Mouse (Mus musculus): ENCODE results near the gene Sec22a. TPM values are rescaled to one million over a fixed set of nuclear protein-coding genes. Genes with fewer than 3 reads are reported as not detected.

Sec22a gene
- 12.5 and 12.6 TPM in 2 replicates for polyA plus RNA-seq (2015; fragmentation: Nextera tagmentation; extraction: Ambion mirVana)

DNA sequence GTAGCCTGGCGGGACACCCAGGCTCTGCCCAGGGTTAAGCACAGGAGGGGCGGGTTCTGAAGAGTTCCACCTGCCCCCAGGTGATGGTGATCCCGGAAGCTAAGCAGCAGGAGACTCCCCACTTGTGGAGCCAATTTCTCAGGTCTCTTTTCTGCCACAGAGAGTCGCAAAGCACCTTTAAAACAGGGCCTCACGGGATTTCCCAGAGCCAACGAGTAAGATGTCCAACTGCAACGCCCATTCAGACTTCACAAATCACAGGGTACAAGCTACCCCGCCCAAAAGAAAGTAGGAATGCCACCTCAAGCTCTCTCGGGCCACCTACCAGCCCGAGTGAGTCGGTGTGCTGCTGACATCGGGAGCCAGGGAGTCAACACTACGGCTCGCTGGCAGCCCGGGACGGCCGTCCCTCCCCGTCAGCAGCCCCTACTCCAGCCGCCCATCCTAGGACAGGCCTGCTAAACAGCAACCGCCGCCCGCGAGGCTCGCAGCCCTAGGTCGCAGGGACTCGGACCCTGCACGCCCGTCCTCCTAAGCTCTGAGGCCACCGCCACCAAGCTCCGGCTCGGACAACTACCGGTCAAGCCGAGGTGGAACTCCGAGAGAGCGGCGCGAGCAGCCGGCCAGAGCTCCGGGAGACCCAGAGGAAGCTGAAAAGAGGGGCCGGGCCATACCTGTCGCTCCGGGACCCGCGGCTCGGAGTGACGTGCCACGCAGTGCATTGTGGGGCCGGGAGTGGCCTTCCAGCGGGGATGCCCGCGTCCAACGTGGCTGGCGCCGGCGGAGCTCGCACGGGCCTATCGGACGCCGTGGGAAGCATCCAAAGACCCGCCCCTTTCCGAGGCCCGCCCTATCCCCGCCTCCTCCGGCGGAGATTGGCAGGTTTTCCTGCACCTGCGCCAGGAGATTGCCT, at the start of gene Sec22a:
Sec22a (minus strand) TSS at position 769 of the 913 bp plus-strand sequence.
- H3K9me3 ChIP-seq (ENCODE audit: low read length), result no peaks in the 10 kb centered on the region
- peak within 1 kb of the TSS; percentile 83 for H3K4me2 ChIP-seq (ENCODE audit: low read depth, low read length)
- ATAC-seq, result peak; percentile 99
- peak within 1 kb of the TSS; percentile 78 for H3K27ac ChIP-seq (ENCODE audit: low read depth)
- under 1% methylated on average over 67 of the region's 67 CpGs for WGBS (ENCODE audit: insufficient replicate concordance)
- peaks cover 8% of the 10 kb centered on the region for H3K4me1 ChIP-seq (ENCODE audit: insufficient read depth)
- peak within 1 kb of the TSS; percentile 79 for H3K4me3 ChIP-seq (ENCODE audit: low read depth, low read length)
- TF ChIP-seq EP300 (IDR thresholded peaks at IDR 0.05; ENCODE audit: low read depth) (no peak), CTCF (IDR thresholded peaks at IDR 0.05; ENCODE audit: low read depth) (no peak)
- no peaks in the 10 kb centered on the region for H3K36me3 ChIP-seq (replicated peaks; ENCODE audit: insufficient read depth, low read length)
- peak within 1 kb of the TSS; percentile 77 for H3K9ac ChIP-seq (replicated peaks)
- no peaks in the 10 kb centered on the region for H3K27me3 ChIP-seq (ENCODE audit: insufficient read depth, low read length)
- DNase-seq, result peak; percentile 95

DNA sequence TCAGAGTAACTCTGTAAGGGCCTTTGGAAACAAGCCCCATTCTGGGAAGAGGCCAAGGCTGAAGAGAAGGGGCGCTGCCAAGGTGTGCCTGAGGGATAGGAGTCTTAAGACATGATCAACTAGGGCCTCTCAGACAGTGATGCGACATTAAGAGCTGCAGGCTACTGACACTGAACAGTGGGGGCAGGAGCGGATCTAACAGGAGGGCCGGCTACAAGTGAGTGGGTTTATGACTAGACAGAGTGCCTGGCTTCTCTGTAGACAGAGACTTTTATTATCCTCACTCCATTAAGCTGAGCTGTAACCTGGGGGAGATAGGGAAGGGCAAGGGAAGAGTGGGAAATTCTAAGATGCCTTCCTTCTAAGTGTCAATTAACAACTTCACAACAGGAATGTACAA, 43.0 kb upstream of the Sec22a start:
- no peak for TF ChIP-seq CTCF (IDR thresholded peaks at IDR 0.05; ENCODE audit: low read depth)
- TF ChIP-seq EP300 (IDR thresholded peaks at IDR 0.05; ENCODE audit: low read depth), result no peak
- WGBS (ENCODE audit: insufficient replicate concordance), result 80% methylated on average over 4 of the region's 4 CpGs
- H3K4me3 ChIP-seq (ENCODE audit: low read depth, low read length), result no peak overlapping the region
- H3K4me1 ChIP-seq (ENCODE audit: insufficient read depth), result no peaks in the 10 kb centered on the region
- no peak overlapping the region for H3K27ac ChIP-seq (ENCODE audit: low read depth)
- ATAC-seq (no peak), DNase-seq (no peak)
- peaks cover 25% of the 10 kb centered on the region for H3K36me3 ChIP-seq (replicated peaks; ENCODE audit: insufficient read depth, low read length)
- H3K27me3 ChIP-seq (ENCODE audit: insufficient read depth, low read length), result no peaks in the 10 kb centered on the region
- no peak overlapping the region for H3K9ac ChIP-seq (replicated peaks)
- H3K9me3 ChIP-seq (ENCODE audit: low read length), result no peaks in the 10 kb centered on the region
- H3K4me2 ChIP-seq (ENCODE audit: low read depth, low read length), result no peak overlapping the region

GRCm38 (mm10) chr16:35406166-35406565, 42.4 kb upstream of the Sec22a start:
- Histone ChIP-seq H3K9me3 (ENCODE audit: low read length) (no peaks in the 10 kb centered on the region), H3K27me3 (ENCODE audit: insufficient read depth, low read length) (no peaks in the 10 kb centered on the region)

DNA sequence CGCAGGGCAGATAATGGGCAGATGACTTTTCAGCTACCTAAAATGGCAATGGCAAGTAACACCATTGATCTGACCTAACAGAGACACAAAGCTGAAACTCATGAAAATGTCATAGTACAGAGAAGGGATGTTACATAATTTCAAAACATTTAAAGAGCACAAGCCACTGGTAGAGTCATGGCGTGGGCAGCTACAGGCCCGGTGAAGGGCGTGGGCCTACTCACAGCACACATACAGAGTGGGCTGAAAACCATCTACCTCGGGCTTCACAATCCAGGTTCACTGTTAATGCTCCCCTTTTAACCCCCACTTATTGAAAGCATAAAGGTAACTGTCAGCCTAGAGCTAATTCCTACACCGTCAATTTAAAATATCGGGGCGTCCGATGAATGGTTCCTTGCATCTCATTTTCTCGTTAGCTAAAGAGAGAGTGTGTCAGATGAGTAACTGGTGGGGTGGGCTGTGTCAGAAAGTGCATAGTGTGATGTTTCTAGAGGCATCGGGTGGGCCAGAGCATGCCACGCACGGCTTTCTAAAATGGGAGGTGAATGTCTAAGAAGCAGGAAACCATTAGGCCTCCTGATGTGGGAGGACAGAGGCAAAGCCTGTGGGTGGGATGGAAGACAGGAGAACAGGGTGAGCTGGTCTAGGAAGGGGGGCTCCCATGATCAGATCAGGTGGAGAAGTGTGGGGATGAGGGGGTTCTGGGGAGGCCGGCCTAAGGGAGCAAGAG, 41.8 kb upstream of the Sec22a start:
- ATAC-seq (no peak), DNase-seq (no peak)
- WGBS (ENCODE audit: insufficient replicate concordance), result 83% methylated on average over 14 of the region's 14 CpGs
- Histone ChIP-seq H3K4me3 (ENCODE audit: low read depth, low read length) (no peak overlapping the region), H3K9me3 (ENCODE audit: low read length) (no peaks in the 10 kb centered on the region), H3K4me2 (ENCODE audit: low read depth, low read length) (no peak overlapping the region), H3K27me3 (ENCODE audit: insufficient read depth, low read length) (no peaks in the 10 kb centered on the region), H3K4me1 (ENCODE audit: insufficient read depth) (no peaks in the 10 kb centered on the region), H3K9ac (replicated peaks) (no peak overlapping the region), H3K27ac (ENCODE audit: low read depth) (no peak overlapping the region), H3K36me3 (replicated peaks; ENCODE audit: insufficient read depth, low read length) (peaks cover 18% of the 10 kb centered on the region)
- TF ChIP-seq EP300 (IDR thresholded peaks at IDR 0.05; ENCODE audit: low read depth), result no peak
- no peak for TF ChIP-seq CTCF (IDR thresholded peaks at IDR 0.05; ENCODE audit: low read depth)

More at GRCm38 (mm10) chr16:35406166-35406565, 42.4 kb upstream of the Sec22a start:
- DNase-seq (no peak), ATAC-seq (no peak)
- WGBS (ENCODE audit: insufficient replicate concordance), result 82% methylated on average over 4 of the region's 4 CpGs
- no peaks in the 10 kb centered on the region for H3K4me1 ChIP-seq (ENCODE audit: insufficient read depth)
- H3K9ac ChIP-seq (replicated peaks), result no peak overlapping the region
- no peak overlapping the region for H3K4me2 ChIP-seq (ENCODE audit: low read depth, low read length)
- TF ChIP-seq EP300 (IDR thresholded peaks at IDR 0.05; ENCODE audit: low read depth), result no peak
- TF ChIP-seq CTCF (IDR thresholded peaks at IDR 0.05; ENCODE audit: low read depth), result no peak
- H3K36me3 ChIP-seq (replicated peaks; ENCODE audit: insufficient read depth, low read length), result peaks cover 23% of the 10 kb centered on the region
- H3K27ac ChIP-seq (ENCODE audit: low read depth), result no peak overlapping the region
- no peak overlapping the region for H3K4me3 ChIP-seq (ENCODE audit: low read depth, low read length)

DNA sequence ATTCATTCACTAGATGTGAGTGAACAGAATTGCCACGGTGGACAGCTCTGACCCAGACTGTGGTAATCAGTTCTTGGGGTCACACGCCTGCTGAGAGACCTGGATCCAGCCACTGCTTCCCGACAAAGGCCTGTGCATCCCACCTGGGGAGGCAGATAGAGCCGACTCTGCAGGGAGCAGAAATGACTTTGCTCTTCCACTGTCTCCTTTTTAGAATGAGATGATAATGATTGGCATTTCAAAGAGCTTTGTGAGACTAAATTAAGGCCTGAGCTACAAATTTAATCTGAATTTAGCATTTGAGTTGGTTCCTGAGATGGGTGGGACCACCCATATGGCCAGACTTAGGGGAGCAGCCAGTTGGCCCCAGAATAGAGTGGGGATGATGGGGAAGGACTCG, 41.1 kb upstream of the Sec22a start:
- Histone ChIP-seq H3K36me3 (replicated peaks; ENCODE audit: insufficient read depth, low read length) (peaks cover 18% of the 10 kb centered on the region), H3K9me3 (ENCODE audit: low read length) (no peaks in the 10 kb centered on the region), H3K27ac (ENCODE audit: low read depth) (no peak overlapping the region), H3K4me1 (ENCODE audit: insufficient read depth) (no peaks in the 10 kb centered on the region), H3K27me3 (ENCODE audit: insufficient read depth, low read length) (no peaks in the 10 kb centered on the region), H3K4me2 (ENCODE audit: low read depth, low read length) (no peak overlapping the region), H3K4me3 (ENCODE audit: low read depth, low read length) (no peak overlapping the region), H3K9ac (replicated peaks) (no peak overlapping the region)
- WGBS (ENCODE audit: insufficient replicate concordance), result 77% methylated on average over 5 of the region's 5 CpGs
- TF ChIP-seq EP300 (IDR thresholded peaks at IDR 0.05; ENCODE audit: low read depth) (no peak), CTCF (IDR thresholded peaks at IDR 0.05; ENCODE audit: low read depth) (no peak)
- ATAC-seq (no peak), DNase-seq (no peak)

- H3K9me3 ChIP-seq (ENCODE audit: low read length), result no peaks in the 10 kb centered on the region
- TF ChIP-seq CTCF (IDR thresholded peaks at IDR 0.05; ENCODE audit: low read depth), result no peak
- no peak for TF ChIP-seq EP300 (IDR thresholded peaks at IDR 0.05; ENCODE audit: low read depth)
- H3K36me3 ChIP-seq (replicated peaks; ENCODE audit: insufficient read depth, low read length), result peaks cover 13% of the 10 kb centered on the region
- ATAC-seq (no peak), DNase-seq (no peak)
- WGBS (ENCODE audit: insufficient replicate concordance), result 85% methylated on average over 8 of the region's 8 CpGs
- no peak overlapping the region for H3K27ac ChIP-seq (ENCODE audit: low read depth)
- no peak overlapping the region for H3K4me3 ChIP-seq (ENCODE audit: low read depth, low read length)
- H3K4me2 ChIP-seq (ENCODE audit: low read depth, low read length), result no peak overlapping the region
- no peaks in the 10 kb centered on the region for H3K27me3 ChIP-seq (ENCODE audit: insufficient read depth, low read length)
- no peaks in the 10 kb centered on the region for H3K4me1 ChIP-seq (ENCODE audit: insufficient read depth)
- no peak overlapping the region for H3K9ac ChIP-seq (replicated peaks)
These were observed 40.2 kb upstream of the Sec22a start for GRCm38 (mm10) chr16:35403891-35404290.

Measured in liver, postnatal 0 days (tissue).